Mouse (Mus musculus): ENCODE data around the gene Plch2. TPM values are rescaled to one million over a fixed set of nuclear protein-coding genes. Genes with fewer than 3 reads are reported as not detected.

The Plch2 gene
- polyA plus RNA-seq, 1 experiment: 23.9 TPM

GRCm38 (mm10) chr4:154933306-154933907 is 123.2 kb downstream of the Plch2 start:
- 66% methylated on average over 13 of the region's 13 CpGs for WGBS
- H3K4me1 ChIP-seq (ENCODE audit: control insufficient read depth, insufficient read depth, low read length): peaks cover 4% of the 10 kb centered on the region
- DNase-seq: no peak
- no peak for TF ChIP-seq POLR2A (IDR thresholded peaks at IDR 0.05; ENCODE audit: borderline replicate concordance, extremely low read depth, low read depth, low read length)
- no peak for TF ChIP-seq CTCF (IDR thresholded peaks at IDR 0.05; ENCODE audit: insufficient read depth, low read length)
- H3K4me3 ChIP-seq (replicated peaks; ENCODE audit: extremely low read depth, low read depth, low read length): no peak overlapping the region

Other genes starting within 250 kb of the Plch2 start
- 4.8 and 5.1 TPM in 2 replicates for gene Ttc34, start 219.3 kb downstream of the Plch2 start, polyA plus RNA-seq (2012; rRNA removed)
- 0.09 and 0.12 TPM in 2 replicates for gene Mmel1, start 187.2 kb downstream of the Plch2 start, polyA plus RNA-seq (2012; rRNA removed)
- gene Fam213b, start 157.6 kb downstream of the Plch2 start, polyA plus RNA-seq (2012; rRNA removed): 8.9 and 14.8 TPM in 2 replicates
- 51.1 and 56.8 TPM in 2 replicates for gene Tnfrsf14, start 128.2 kb downstream of the Plch2 start, polyA plus RNA-seq (2012; rRNA removed)
- gene Hes5, start 95.9 kb downstream of the Plch2 start, polyA plus RNA-seq (2012; rRNA removed): 0.09 TPM in 1 of 2 replicates, not detected in the other
- 35.0 and 49.1 TPM in 2 replicates for gene Pank4, start 92.7 kb downstream of the Plch2 start, polyA plus RNA-seq (2012; rRNA removed)
- gene Pex10, start 10.2 kb upstream of the Plch2 start, polyA plus RNA-seq (2012; rRNA removed): 20.8 and 23.7 TPM in 2 replicates
- gene Rer1, start 29.6 kb upstream of the Plch2 start, polyA plus RNA-seq (2012; rRNA removed): 76.1 and 85.9 TPM in 2 replicates
- gene Morn1, start 29.8 kb upstream of the Plch2 start, polyA plus RNA-seq (2012; rRNA removed): 14.2 and 15.5 TPM in 2 replicates
- 105 and 115 TPM in 2 replicates for gene Ski, start 165.8 kb upstream of the Plch2 start, polyA plus RNA-seq (2012; rRNA removed)
- 56.7 and 59.3 TPM in 2 replicates for gene Faap20, start 193.0 kb upstream of the Plch2 start, polyA plus RNA-seq (2012; rRNA removed)

Data from lung, adult 2 months (tissue).